Mouse (Mus musculus) C2C12 (cell line): ENCODE data around the gene Plin4.

Experiments
- CTCF ChIP-seq: IDR thresholded peaks from one replicate; pipeline ENCODE4 v1.5.1; 2011; ENCODE audit not compliant: control insufficient read depth, insufficient read depth, insufficient read length
- MYOD1 ChIP-seq: IDR thresholded peaks from one replicate; pipeline ENCODE4 v1.6.1; 2011; ENCODE audit warnings: low read depth; ENCODE audit not compliant: control insufficient read depth, insufficient read length
- MYOG ChIP-seq: IDR thresholded peaks from one replicate; pipeline ENCODE4 v1.6.1; 2011; ENCODE audit not compliant: control insufficient read depth, insufficient read length; ENCODE audit errors: extremely low read depth
- USF1 ChIP-seq: IDR thresholded peaks from one replicate; pipeline ENCODE4 v1.6.1; 2011; ENCODE audit warnings: low read depth, mild to moderate bottlenecking, control low read depth, moderate library complexity

DNA sequence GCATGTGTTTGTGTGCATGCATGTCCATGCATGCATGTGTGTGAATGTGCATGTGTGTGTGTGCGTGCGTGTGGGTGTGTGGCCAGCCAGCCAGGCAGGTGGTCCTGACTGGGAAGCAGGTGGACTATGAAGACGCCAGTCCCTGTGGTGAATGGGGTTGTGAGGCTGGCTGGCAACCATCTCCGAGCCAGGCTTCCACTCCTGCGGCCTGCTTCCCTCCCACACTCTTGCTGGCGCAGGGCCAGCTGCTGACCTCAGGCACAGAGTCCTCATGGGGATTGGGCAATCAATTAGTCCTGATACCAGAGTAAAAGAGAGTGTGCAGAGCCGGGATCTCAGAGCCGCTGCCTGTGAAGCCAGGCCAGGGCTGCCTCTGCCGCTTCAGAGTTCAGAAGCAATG, 44.0 kb upstream of the Plin4 start:
- TF ChIP-seq MYOD1 (no peak), USF1 (no peak), MYOG (no peak), CTCF (no peak)
